Mouse (Mus musculus) testis, postnatal 10 days (tissue): Measurements from ENCODE around the gene Nsd1.
A peak's percentile ranks its signal among the peaks of the same experiment; 100 is the strongest.

ENCODE experiments used
- DNase-seq: peaks from one replicate; pipeline ENCODE4 v3.0.0; 2021; ENCODE audit warnings: low spot score

The Nsd1 gene

GRCm38 (mm10) chr13:55329683-55330566 is 120.3 kb downstream of the Nsd1 start, which contains the start of gene Mxd3:
Gene Mxd3, minus strand, starts transcription at chr13:55329823.
- peak; percentile 88 for DNase-seq

DNA sequence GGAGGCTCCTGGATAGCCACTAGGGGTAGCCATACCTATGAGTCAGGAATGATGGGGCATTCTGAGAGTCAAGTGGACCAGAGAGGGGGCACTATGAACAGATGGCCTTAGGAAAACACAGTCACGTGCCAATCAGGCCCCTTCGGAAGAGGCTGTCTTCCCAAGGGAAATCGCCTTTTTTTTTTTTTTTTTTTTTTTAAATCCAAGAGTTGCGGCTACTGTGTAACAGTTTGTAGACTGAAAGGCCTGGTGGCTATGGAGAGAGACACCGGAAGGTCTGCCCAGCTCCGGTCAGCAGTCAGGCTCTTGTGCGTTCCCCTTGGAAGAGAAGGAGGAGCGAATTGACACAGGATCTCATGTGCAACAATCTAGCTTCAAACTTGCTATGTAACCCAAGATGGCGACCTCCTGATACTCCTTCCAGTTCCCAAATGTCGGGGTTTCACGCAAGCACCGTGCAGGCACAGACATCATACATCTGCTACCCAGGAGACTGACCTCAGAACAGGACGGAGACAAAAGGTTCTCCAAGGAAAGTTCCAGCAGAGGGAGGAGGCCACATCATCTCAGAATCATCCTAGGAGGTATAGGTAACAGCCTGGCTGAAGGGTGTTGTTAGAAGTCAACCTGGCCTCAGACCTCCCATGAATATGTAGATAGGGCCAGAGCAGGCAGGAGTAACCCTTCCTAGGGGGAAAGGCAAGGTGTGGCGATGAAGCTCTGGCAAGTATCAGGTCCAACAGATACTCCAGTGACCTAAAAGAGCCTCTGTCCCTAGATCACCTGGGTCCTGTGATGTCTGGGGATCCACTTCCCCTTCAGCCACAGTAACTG is 121.2 kb downstream of the Nsd1 start:
- DNase-seq = no peak

DNA sequence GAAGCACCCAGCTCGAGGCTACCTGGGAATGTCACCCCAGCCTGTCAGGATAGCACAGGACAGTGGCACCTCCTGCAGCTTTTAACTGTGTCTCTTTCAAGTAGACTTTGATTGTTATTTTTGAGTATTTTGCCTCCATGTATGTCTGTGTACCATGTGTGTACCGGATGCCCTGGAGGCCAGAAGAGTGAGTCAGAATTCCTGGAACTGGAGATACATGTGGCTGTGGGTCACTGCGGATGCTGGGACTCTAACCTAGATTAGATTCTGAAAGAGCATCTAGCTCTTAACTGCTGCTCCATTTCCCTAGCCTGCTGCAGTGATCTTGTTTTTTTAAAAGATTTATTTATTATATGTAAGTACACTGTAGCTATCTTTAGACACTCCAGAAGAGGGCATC is 122.7 kb downstream of the Nsd1 start:
- no peak for DNase-seq

DNA sequence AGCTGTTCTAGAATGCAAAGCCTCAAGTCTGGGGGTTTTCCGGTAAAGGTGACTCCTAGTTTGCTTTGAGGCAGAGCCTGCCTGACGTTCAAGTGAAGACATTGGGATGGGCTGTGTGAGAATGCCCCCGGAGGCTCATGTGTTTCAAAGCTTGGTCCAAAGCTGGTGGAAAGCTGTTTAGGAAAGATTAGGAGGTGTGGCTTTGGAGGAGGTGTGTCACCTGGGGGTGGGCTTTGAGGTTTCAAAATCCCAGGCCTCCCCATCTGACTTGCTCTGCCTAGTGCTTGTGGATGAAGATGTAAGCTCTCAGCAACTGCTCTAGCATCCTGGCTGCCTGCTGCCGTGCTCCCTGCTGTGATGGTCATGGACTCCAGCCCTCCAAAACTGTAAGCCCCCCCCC is 126.1 kb downstream of the Nsd1 start:
- no peak for DNase-seq

DNA sequence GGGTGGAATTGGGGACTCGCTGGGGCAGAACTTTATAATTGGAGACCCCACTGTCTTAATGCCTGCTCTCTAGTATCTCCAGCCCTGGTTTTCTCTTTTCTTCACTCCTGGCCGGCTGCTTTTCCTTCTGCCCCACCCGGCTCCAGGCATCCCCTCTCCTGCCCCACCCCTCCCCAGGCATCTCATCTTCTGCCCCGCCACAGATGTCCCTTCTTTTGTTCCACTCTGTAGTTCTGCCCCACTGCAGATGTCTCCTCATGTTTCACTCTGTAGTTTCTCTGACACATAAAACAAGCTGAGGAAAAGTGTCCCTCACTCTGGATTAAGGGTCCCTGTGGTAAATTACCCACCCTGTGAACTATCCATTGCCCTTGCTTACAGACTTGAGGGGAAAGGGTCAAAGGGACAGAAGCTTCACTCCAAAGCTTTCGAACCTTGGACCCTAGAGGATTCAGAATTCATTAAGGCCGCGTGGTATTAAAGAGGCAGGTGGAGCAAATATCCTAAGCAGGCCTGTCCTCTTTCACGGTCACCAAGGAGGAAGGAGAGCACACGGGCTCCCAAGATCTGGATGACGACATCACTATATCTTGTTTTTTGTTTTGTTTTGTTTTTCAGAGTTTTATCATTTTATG is 127.9 kb downstream of the Nsd1 start:
- DNase-seq = no peak

- no peak for DNase-seq
These were observed 128.8 kb downstream of the Nsd1 start for GRCm38 (mm10) chr13:55338131-55339054.

DNA sequence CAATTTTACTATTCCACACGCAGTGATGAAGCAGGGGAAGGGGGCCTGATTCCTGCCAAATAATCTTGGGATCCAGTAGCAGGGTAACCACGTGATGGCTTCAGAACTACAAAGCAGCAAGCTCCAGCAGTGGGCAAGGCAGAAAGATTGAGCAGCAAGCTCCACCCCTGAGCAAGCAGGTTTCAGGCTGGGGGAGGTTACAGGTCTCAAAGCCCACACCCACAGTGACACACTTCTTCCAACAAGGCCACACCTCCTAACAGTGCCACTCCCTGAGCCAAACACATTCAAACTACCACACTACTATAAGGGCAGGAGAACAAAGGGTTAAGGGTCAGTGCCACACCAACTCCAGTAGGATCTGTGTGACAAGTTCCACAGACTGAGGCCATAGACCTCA is 129.7 kb downstream of the Nsd1 start:
- no peak for DNase-seq

GRCm38 (mm10) chr13:55342469-55342868 is 132.9 kb downstream of the Nsd1 start:
- no peak for DNase-seq

DNA sequence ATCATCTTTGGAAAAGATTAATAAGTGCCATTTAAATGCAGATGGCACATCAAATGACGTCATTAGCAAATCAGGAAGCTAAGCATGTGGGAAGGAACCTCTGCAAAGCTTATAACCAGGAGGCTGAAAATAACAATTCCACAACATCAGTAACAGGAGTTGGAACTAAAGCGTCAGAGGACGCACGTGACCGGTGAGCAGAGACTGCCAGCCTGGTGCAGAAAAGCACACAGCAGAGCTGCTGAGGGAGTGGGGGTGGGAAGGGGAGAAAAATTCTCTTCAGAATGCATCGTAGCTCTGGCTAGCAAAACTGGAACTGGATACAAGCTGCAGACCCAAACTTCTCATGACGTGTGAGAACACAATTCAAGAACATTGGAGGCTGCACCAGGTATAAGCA is 134.7 kb downstream of the Nsd1 start:
- DNase-seq = no peak

DNA sequence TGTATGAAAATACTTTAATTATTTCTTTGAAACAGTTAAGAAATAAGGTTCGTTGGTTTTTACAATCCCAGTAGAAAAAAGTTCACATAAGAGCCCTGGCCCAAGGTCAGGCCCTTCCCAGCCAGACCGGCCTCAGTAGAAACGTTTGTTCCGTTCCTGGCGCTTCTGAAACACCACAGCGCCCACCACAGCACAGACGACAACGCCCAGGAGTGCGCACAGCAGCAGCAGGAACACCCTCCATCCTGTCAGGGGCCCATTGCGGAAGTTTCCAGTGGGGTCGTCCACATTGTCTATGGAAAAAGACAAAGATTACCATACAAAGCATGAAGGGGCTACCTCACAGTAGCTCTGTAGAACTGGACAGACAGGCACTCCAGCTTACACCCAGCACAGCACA is 137.2 kb downstream of the Nsd1 start:
- DNase-seq = no peak

GRCm38 (mm10) chr13:55361145-55361544 is 151.6 kb downstream of the Nsd1 start:
- DNase-seq = no peak

DNA sequence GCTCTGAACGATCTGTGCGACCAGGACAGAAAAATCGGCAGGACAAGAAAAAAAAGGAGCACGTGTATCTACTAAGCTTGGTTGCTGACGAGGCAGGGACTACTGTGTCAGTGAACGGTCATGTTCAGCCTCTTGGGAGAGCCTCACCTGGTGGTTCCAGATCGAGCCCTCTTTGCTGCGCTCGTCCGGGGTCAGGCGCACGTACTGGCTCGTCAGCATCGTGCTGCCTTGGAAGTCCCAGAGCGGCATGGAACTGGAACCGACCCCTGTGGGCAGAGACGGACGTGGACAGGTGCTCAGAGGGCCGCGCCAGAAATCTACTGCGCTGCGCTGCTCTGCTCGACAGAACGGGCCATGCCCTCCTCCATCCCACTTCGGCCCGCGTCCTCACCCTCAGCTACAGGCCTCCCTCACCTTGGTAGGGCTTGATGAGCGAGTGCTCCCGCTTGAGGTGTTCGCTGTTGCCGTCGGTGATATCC is 152.4 kb downstream of the Nsd1 start:
- no peak for DNase-seq

GRCm38 (mm10) chr13:55362453-55363060 is 153.0 kb downstream of the Nsd1 start, which contains the start of gene Lman2:
Gene Lman2, minus strand, starts transcription at chr13:55362783.
- DNase-seq = peak; percentile 91
